In genomic region chr17:71495784-71496183, GRCm38 (mm10) we compare ENCODE assay signal across 1 mouse cellular context.
TF ChIP-seq lines count a peak whose summit lies in the region.

No protein-coding gene starts in this region.

TF ChIP-seq in CH12.LX, 34 proteins besides CTCF, POLR2A, EP300 and RAD21 (continued from another document):
- TF ChIP-seq UBTF (IDR thresholded peaks at IDR 0.05; ENCODE audit: low read depth, low read length): no peak
- TF ChIP-seq TBP (conservative IDR thresholded peaks at IDR 0.05; ENCODE audit: low read depth, low read length): no peak
